Mouse (Mus musculus): Measurements from ENCODE around the gene Vsir. TPM values are rescaled to one million over a fixed set of nuclear protein-coding genes. Genes with fewer than 3 reads are reported as not detected.

The Vsir gene
- total RNA-seq, 1 experiment from 2014 or later = 18.5 TPM

- no peak; the same call in 1 of the 2 replicates for ATAC-seq (replicated peaks; ENCODE audit: low read depth, poor library complexity, severe bottlenecking)
Measured at GRCm38 (mm10) chr10:60419624-60420023, 73.0 kb downstream of the Vsir start.

Other genes starting within 250 kb of the Vsir start
- 0.09 TPM in 1 of 2 replicates, not detected in the other for gene Spock2, start 240.6 kb upstream of the Vsir start, total RNA-seq (2017)
- 0.10 TPM in 1 of 2 replicates, not detected in the other for gene Chst3, start 127.6 kb upstream of the Vsir start, total RNA-seq (2017)
- 149 and 150 TPM in 2 replicates for gene Psap, start 69.2 kb upstream of the Vsir start, total RNA-seq (2017)
- gene Gm17455, start 52.9 kb downstream of the Vsir start, total RNA-seq (2017) = not detected in 2 replicates

Measured in common myeloid progenitor, adult 5-6 weeks (primary cell).